In the genomic region with DNA sequence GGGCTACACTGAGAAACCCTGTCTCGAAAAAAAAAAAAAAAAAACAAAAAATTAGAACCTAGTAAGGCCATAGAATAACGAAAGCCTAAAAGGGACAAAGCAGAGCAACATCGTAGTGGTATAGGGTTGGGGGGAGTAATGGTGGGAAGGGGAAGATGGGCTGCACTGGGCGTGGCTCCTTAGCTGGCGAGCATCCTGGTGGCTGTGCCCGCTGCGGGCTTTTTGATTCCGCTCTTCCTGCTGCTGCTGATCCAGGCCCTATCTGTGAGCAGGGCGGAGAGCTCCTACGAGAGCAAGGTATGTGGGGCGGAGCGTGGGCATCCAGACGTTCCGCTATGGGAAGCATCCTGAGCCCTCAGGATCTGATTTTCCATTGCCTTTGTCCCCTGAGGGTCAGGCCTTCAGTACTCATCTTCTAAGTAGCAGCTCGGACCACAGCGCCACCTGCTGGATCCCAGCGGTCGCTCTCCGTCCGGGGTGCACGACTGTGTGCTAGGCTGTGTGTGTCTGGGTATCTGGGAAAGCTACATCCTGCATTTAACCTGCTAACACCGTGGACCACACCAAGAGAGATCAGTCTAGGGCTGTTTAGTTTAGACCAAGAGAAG, we compare ENCODE assay signal across 7 mouse cellular contexts. TPM values are rescaled to one million over a fixed set of nuclear protein-coding genes. Genes with fewer than 3 reads are reported as not detected.
DNase-seq lines count a peak whose midpoint lies in the region; ATAC-seq and TF ChIP-seq lines count a peak whose summit lies in the region.

No protein-coding gene starts in this region.

- WGBS in intestine, postnatal 0 days, result 10% methylated on average over 22 of the region's 22 CpGs
- WGBS in limb, embryonic 10.5 days, result 9% methylated on average over 22 of the region's 22 CpGs
- 12% methylated on average over 22 of the region's 22 CpGs for WGBS in midbrain, embryonic 13.5 days

- peak overlapping the region; percentile 60 for H3K4me2 ChIP-seq in intestine, postnatal 0 days (replicated peaks; ENCODE audit: low read depth)
- peak overlapping the region; percentile 57 for H3K4me2 ChIP-seq in midbrain, embryonic 13.5 days (replicated peaks)

- H3K27ac ChIP-seq in intestine, postnatal 0 days (ENCODE audit: low read depth, low read length), result no peak overlapping the region
- peak overlapping the region; percentile 83 for H3K27ac ChIP-seq in limb, embryonic 10.5 days
- H3K27ac ChIP-seq in midbrain, embryonic 13.5 days, result no peak overlapping the region; the same call in 1 of the 2 replicates

- peak overlapping the region; percentile 32 for H3K9ac ChIP-seq in intestine, postnatal 0 days (ENCODE audit: low read depth, low read length)
- H3K9ac ChIP-seq in midbrain, embryonic 13.5 days (replicated peaks), result peak overlapping the region; percentile 61

- intact Hi-C loops in gastrocnemius, postnatal 36 days (cut with DNase I), result loop anchor here (2.0 to 10.0 kb wide), 3 partner anchors 235 to 383 kb away; no protein-coding TSS in a partner anchor

- no peaks in the 10 kb centered on the region for H3K27me3 ChIP-seq in intestine, postnatal 0 days (replicated peaks; ENCODE audit: control insufficient read depth, insufficient read depth, low read length)
- H3K27me3 ChIP-seq in limb, embryonic 10.5 days (ENCODE audit: low read depth, poor library complexity, severe bottlenecking), result peaks cover 15% of the 10 kb centered on the region; the same call in 1 of the 2 replicates
- no peaks in the 10 kb centered on the region for H3K27me3 ChIP-seq in midbrain, embryonic 13.5 days

- no peaks in the 10 kb centered on the region for H3K36me3 ChIP-seq in intestine, postnatal 0 days (ENCODE audit: control insufficient read depth, insufficient read depth)
- no peaks in the 10 kb centered on the region for H3K36me3 ChIP-seq in limb, embryonic 10.5 days
- H3K36me3 ChIP-seq in midbrain, embryonic 13.5 days, result no peaks in the 10 kb centered on the region

- DNase-seq in adrenal gland, adult (ENCODE audit: inconsistent age in 2 of 2, low spot score in 1 of 2), result peak; percentile 80 to 94
- peak; percentile 93 for DNase-seq in embryo, embryonic 10.5 days (ENCODE audit: low spot score)
- DNase-seq in gastrocnemius, postnatal 36 days, result peak; percentile 79 to 83
- DNase-seq in limb, embryonic 10.5 days (ENCODE audit: low spot score), result peak; percentile 94
- peak; percentile 74 for DNase-seq in spleen, adult 12 weeks (ENCODE audit: low spot score)

- H3K9me3 ChIP-seq in intestine, postnatal 0 days (ENCODE audit: control insufficient read depth), result no peaks in the 10 kb centered on the region
- H3K9me3 ChIP-seq in limb, embryonic 10.5 days (replicated peaks), result no peaks in the 10 kb centered on the region
- no peaks in the 10 kb centered on the region for H3K9me3 ChIP-seq in midbrain, embryonic 13.5 days

- TF ChIP-seq CTCF in intestine, postnatal 0 days (IDR thresholded peaks at IDR 0.05; ENCODE audit: low read depth), result peak; percentile 99

- ATAC-seq in intestine, postnatal 0 days, result peak; percentile 85
- ATAC-seq in midbrain, embryonic 13.5 days, result peak; percentile 96

- H3K4me1 ChIP-seq in intestine, postnatal 0 days (replicated peaks; ENCODE audit: control insufficient read depth, insufficient read depth, low read length), result peaks cover 2% of the 10 kb centered on the region; the same call in 1 of the 2 replicates
- peaks cover 46% of the 10 kb centered on the region for H3K4me1 ChIP-seq in limb, embryonic 10.5 days
- H3K4me1 ChIP-seq in midbrain, embryonic 13.5 days (replicated peaks), result no peaks in the 10 kb centered on the region

- H3K4me3 ChIP-seq in intestine, postnatal 0 days (ENCODE audit: low read depth, low read length), result peak overlapping the region; percentile 24; the same call in 1 of the 2 replicates
- H3K4me3 ChIP-seq in limb, embryonic 10.5 days, result peak overlapping the region; percentile 48
- H3K4me3 ChIP-seq in midbrain, embryonic 13.5 days (replicated peaks), result peak overlapping the region; percentile 36

RNA-seq across cellular contexts. Expression of a gene that starts 3.5 kb away (rescaled TPM):
- total RNA-seq in gastrocnemius, postnatal 36 days (2021), result not detected
- 3.8 and 4.7 TPM in 2 replicates for polyA plus RNA-seq in intestine, postnatal 0 days (2015; fragmentation: Nextera tagmentation; extraction: Ambion mirVana)
- not detected in 2 replicates for polyA plus RNA-seq in limb, embryonic 10.5 days (2016; fragmentation: Nextera tagmentation; extraction: Ambion mirVana)
- not detected in 2 replicates for polyA plus RNA-seq in midbrain, embryonic 13.5 days (2015; fragmentation: Nextera tagmentation; extraction: Ambion mirVana)

RNA-seq across cellular contexts. Expression of a gene that starts 11.9 kb away (rescaled TPM):
- total RNA-seq in gastrocnemius, postnatal 36 days (2021), result not detected
- polyA plus RNA-seq in intestine, postnatal 0 days (2015; fragmentation: Nextera tagmentation; extraction: Ambion mirVana), result 292 and 346 TPM in 2 replicates
- 0.46 and 0.50 TPM in 2 replicates for polyA plus RNA-seq in limb, embryonic 10.5 days (2016; fragmentation: Nextera tagmentation; extraction: Ambion mirVana)
- polyA plus RNA-seq in midbrain, embryonic 13.5 days (2015; fragmentation: Nextera tagmentation; extraction: Ambion mirVana), result 0.27 and 0.39 TPM in 2 replicates

Comparison
In these comparisons a context has a peak if more than half of its experiments do, and no peak if none do; other contexts are left out.
1. RNA of a gene that starts 11.9 kb away (polyA plus RNA-seq): 292 to 346 TPM in intestine, postnatal 0 days; 0.46 to 0.50 TPM in limb, embryonic 10.5 days and 0.27 to 0.39 TPM in midbrain, embryonic 13.5 days; every median in the first group is over 100 times any median in the second.
2. Peak in every context shown above with its lines, with median percentiles within 50 percentile points of each other: DNase-seq and H3K4me3 ChIP-seq.